Mouse (Mus musculus) hindbrain, embryonic 11.5 days (tissue): Measurements from ENCODE around the gene Slc25a35. TPM values are rescaled to one million over a fixed set of nuclear protein-coding genes. Genes with fewer than 3 reads are reported as not detected.
"Not testable (repeated sequence)": the region's sequence is repeated elsewhere in the genome, so short reads cannot be mapped to it uniquely, and the experiment has no call there.

Source experiments
- ATAC-seq: fragments of 200-750 bp; cut with Nextera tagmentation; 2 replicates; pipeline ENCODE4 v1.8.0; 2017; ENCODE audit warnings: mild to moderate bottlenecking, moderate TSS enrichment, moderate library complexity; ENCODE audit not compliant: low FRiP score
- DNase-seq: peaks from one replicate; pipeline ENCODE4 v3.0.0-alpha.2; 2015; ENCODE audit warnings: low spot score
- H3K27ac ChIP-seq: fragments of 300-500 bp; sonication (generic); 2 replicates; pipeline ENCODE4 v1.5.1; 2014; ENCODE audit warnings: mild to moderate bottlenecking, low read depth, low read length
- H3K27me3 ChIP-seq: fragments of 300-500 bp; sonication (generic); 2 replicates; pipeline ENCODE4 v1.6.1; 2014; ENCODE audit warnings: mild to moderate bottlenecking, low read length, moderate library complexity, mixed read lengths; ENCODE audit not compliant: control insufficient read depth, insufficient read depth
- H3K36me3 ChIP-seq: fragments of 300-500 bp; sonication (generic); 2 replicates; pipeline ENCODE4 v1.6.1; 2014; ENCODE audit warnings: mild to moderate bottlenecking, low read length, moderate library complexity, mixed read lengths; ENCODE audit not compliant: control insufficient read depth, insufficient read depth
- H3K4me1 ChIP-seq: fragments of 300-500 bp; sonication (generic); replicated peaks from 2 replicates; pipeline ENCODE4 v1.6.1; 2014; ENCODE audit warnings: low read length, mixed read lengths; ENCODE audit not compliant: control insufficient read depth, insufficient read depth
- H3K4me2 ChIP-seq: fragments of 300-500 bp; sonication (generic); replicated peaks from 2 replicates; pipeline ENCODE4 v1.6.1; 2014; ENCODE audit warnings: mild to moderate bottlenecking, low read depth, low read length
- H3K4me3 ChIP-seq: fragments of 300-500 bp; sonication (generic); 2 replicates; pipeline ENCODE4 v1.5.1; 2014; ENCODE audit warnings: low read depth, low read length
- H3K9ac ChIP-seq: fragments of 300-500 bp; sonication (generic); 2 replicates; pipeline ENCODE4 v1.6.1; 2014; ENCODE audit warnings: low read depth, low read length
- H3K9me3 ChIP-seq: fragments of 300-500 bp; sonication (generic); 2 replicates; pipeline ENCODE4 v1.6.1; 2016; ENCODE audit warnings: low read length; ENCODE audit not compliant: control insufficient read depth
- WGBS: fragments of 180-500 bp; shearing (Covaris S2); extraction: QIAGEN DNeasy Blood & Tissue Kit; methylation state at CpG from one replicate; pipeline ENCODE4 v1.1.7; 2014; 5-methylcytosine and 5-hydroxymethylcytosine counted together
- polyA plus RNA-seq: library from polyadenylated mRNA; unstranded; fragments of >200 nt; fragmentation: Nextera tagmentation; extraction: Ambion mirVana; gene quantifications from 2 replicates; pipeline ENCODE4 v1.2.1, GENCODE M21; 2014

Slc25a35 gene
- polyA plus RNA-seq, 1 experiment from 2014 or later = 1.6 TPM

- DNase-seq = peak; percentile 82
- H3K9me3 ChIP-seq = no peaks in the 10 kb centered on the region
- H3K36me3 ChIP-seq = no peaks in the 10 kb centered on the region
- WGBS = 29% methylated on average over 4 of the region's 4 CpGs
- no peak overlapping the region for H3K27ac ChIP-seq
- no peak overlapping the region for H3K4me2 ChIP-seq
- H3K27me3 ChIP-seq = no peaks in the 10 kb centered on the region
- no peaks in the 10 kb centered on the region for H3K4me1 ChIP-seq
- no peak overlapping the region for H3K9ac ChIP-seq
- ATAC-seq = no peak
- no peak overlapping the region for H3K4me3 ChIP-seq
Measured at GRCm38 (mm10) chr11:68982639-68983369, 14.9 kb downstream of the Slc25a35 start.

GRCm38 (mm10) chr11:68987365-68987882 is 19.5 kb downstream of the Slc25a35 start:
- no peak overlapping the region for H3K27ac ChIP-seq
- no peaks in the 10 kb centered on the region for H3K27me3 ChIP-seq
- 92% methylated on average over 11 of the region's 11 CpGs for WGBS
- no peak for ATAC-seq
- no peaks in the 10 kb centered on the region for H3K4me1 ChIP-seq
- DNase-seq = no peak
- H3K9ac ChIP-seq = no peak overlapping the region
- H3K36me3 ChIP-seq = peaks cover 23% of the 10 kb centered on the region
- H3K9me3 ChIP-seq = no peaks in the 10 kb centered on the region
- no peak overlapping the region for H3K4me3 ChIP-seq
- H3K4me2 ChIP-seq = no peak overlapping the region

- 94% methylated on average over 17 of the region's 17 CpGs for WGBS
- no peak overlapping the region for H3K4me2 ChIP-seq
- H3K9me3 ChIP-seq = no peaks in the 10 kb centered on the region
- no peaks in the 10 kb centered on the region for H3K27me3 ChIP-seq
- H3K9ac ChIP-seq = no peak overlapping the region
- DNase-seq (no peak), ATAC-seq (no peak)
- no peak overlapping the region for H3K27ac ChIP-seq
- H3K4me3 ChIP-seq = no peak overlapping the region
- H3K4me1 ChIP-seq = no peaks in the 10 kb centered on the region
- H3K36me3 ChIP-seq = peaks cover 28% of the 10 kb centered on the region
Measured at GRCm38 (mm10) chr11:68988341-68988740, 20.4 kb downstream of the Slc25a35 start.

- DNase-seq (no peak), ATAC-seq (no peak)
- H3K4me2 ChIP-seq = no peak overlapping the region
- H3K9ac ChIP-seq = no peak overlapping the region
- H3K27me3 ChIP-seq = no peaks in the 10 kb centered on the region
- H3K36me3 ChIP-seq = peaks cover 32% of the 10 kb centered on the region
- H3K9me3 ChIP-seq = no peaks in the 10 kb centered on the region
- H3K4me1 ChIP-seq = no peaks in the 10 kb centered on the region
- no peak overlapping the region for H3K4me3 ChIP-seq
- WGBS = 94% methylated on average over 7 of the region's 7 CpGs
- H3K27ac ChIP-seq = no peak overlapping the region
Measured at GRCm38 (mm10) chr11:68993122-68993521, 25.2 kb downstream of the Slc25a35 start.

GRCm38 (mm10) chr11:68994377-68994776 is 26.4 kb downstream of the Slc25a35 start:
- no peak overlapping the region for H3K27ac ChIP-seq
- H3K9me3 ChIP-seq = no peaks in the 10 kb centered on the region
- H3K36me3 ChIP-seq = peaks cover 29% of the 10 kb centered on the region
- DNase-seq = no peak
- H3K27me3 ChIP-seq = no peaks in the 10 kb centered on the region
- WGBS = 98% methylated on average over 3 of the region's 3 CpGs
- no peak for ATAC-seq
- no peak overlapping the region for H3K4me2 ChIP-seq
- H3K4me3 ChIP-seq = no peak overlapping the region
- no peak overlapping the region for H3K9ac ChIP-seq
- H3K4me1 ChIP-seq = no peaks in the 10 kb centered on the region

- Histone ChIP-seq H3K4me2 (no peak overlapping the region), H3K36me3 (peaks cover 21% of the 10 kb centered on the region), H3K27me3 (no peaks in the 10 kb centered on the region), H3K4me3 (no peak overlapping the region), H3K9ac (no peak overlapping the region), H3K27ac (no peak overlapping the region), H3K4me1 (no peaks in the 10 kb centered on the region), H3K9me3 (no peaks in the 10 kb centered on the region)
- WGBS = 89% methylated on average over 4 of the region's 4 CpGs
- ATAC-seq = no peak
- DNase-seq = no peak
Measured at GRCm38 (mm10) chr11:68997080-68997479, 29.1 kb downstream of the Slc25a35 start.

- not testable (repeated sequence) for H3K4me1 ChIP-seq, DNase-seq, H3K4me3 ChIP-seq, H3K9ac ChIP-seq, H3K4me2 ChIP-seq, H3K9me3 ChIP-seq, ATAC-seq, H3K27me3 ChIP-seq, H3K27ac ChIP-seq, H3K36me3 ChIP-seq
- 97% methylated on average over 4 of the region's 4 CpGs for WGBS
Measured at GRCm38 (mm10) chr11:69002782-69003181, 34.9 kb downstream of the Slc25a35 start.

- H3K9me3 ChIP-seq = no peaks in the 10 kb centered on the region
- 65% methylated on average over 4 of the region's 4 CpGs for WGBS
- no peak for DNase-seq
- H3K4me1 ChIP-seq = no peaks in the 10 kb centered on the region
- H3K36me3 ChIP-seq = peaks cover 8% of the 10 kb centered on the region
- no peak for ATAC-seq
- no peak overlapping the region for H3K27ac ChIP-seq
- no peaks in the 10 kb centered on the region for H3K27me3 ChIP-seq
- H3K4me3 ChIP-seq = no peak overlapping the region
- no peak overlapping the region for H3K4me2 ChIP-seq
- no peak overlapping the region for H3K9ac ChIP-seq
Measured at GRCm38 (mm10) chr11:69003592-69003991, 35.7 kb downstream of the Slc25a35 start.

- H3K4me2 ChIP-seq = no peak overlapping the region
- no peaks in the 10 kb centered on the region for H3K27me3 ChIP-seq
- DNase-seq (no peak), ATAC-seq (no peak)
- no peak overlapping the region for H3K4me3 ChIP-seq
- H3K27ac ChIP-seq = no peak overlapping the region
- 89% methylated on average over 7 of the region's 7 CpGs for WGBS
- no peaks in the 10 kb centered on the region for H3K4me1 ChIP-seq
- H3K9ac ChIP-seq = no peak overlapping the region
- H3K9me3 ChIP-seq = no peaks in the 10 kb centered on the region
- peaks cover 5% of the 10 kb centered on the region for H3K36me3 ChIP-seq
Measured at GRCm38 (mm10) chr11:69005193-69005592, 37.3 kb downstream of the Slc25a35 start.
